Mouse (Mus musculus): ENCODE data around the gene Rbms3.

Rbms3 gene

GRCm38 (mm10) chr9:117048641-117049040, 581.1 kb downstream of the Rbms3 start:
- no peak for DNase-seq (ENCODE audit: low read depth, low spot score)

GRCm38 (mm10) chr9:117041993-117042366, 587.7 kb downstream of the Rbms3 start:
- no peak for DNase-seq (ENCODE audit: low read depth, low spot score)

- no peak for DNase-seq (ENCODE audit: low read depth, low spot score)
These were observed 588.3 kb downstream of the Rbms3 start for GRCm38 (mm10) chr9:117041291-117041992.

GRCm38 (mm10) chr9:117039941-117040453, 589.7 kb downstream of the Rbms3 start:
- no peak for DNase-seq (ENCODE audit: low read depth, low spot score)

- no peak for DNase-seq (ENCODE audit: low read depth, low spot score)
These were observed 597.0 kb downstream of the Rbms3 start for GRCm38 (mm10) chr9:117032690-117033089.

GRCm38 (mm10) chr9:117031237-117031636, 598.5 kb downstream of the Rbms3 start:
- DNase-seq (ENCODE audit: low read depth, low spot score): no peak

- DNase-seq (ENCODE audit: low read depth, low spot score): no peak
These were observed 598.9 kb downstream of the Rbms3 start for GRCm38 (mm10) chr9:117030837-117031236.

GRCm38 (mm10) chr9:117029953-117030352, 599.8 kb downstream of the Rbms3 start:
- no peak for DNase-seq (ENCODE audit: low read depth, low spot score)

GRCm38 (mm10) chr9:117028586-117028985, 601.1 kb downstream of the Rbms3 start:
- no peak for DNase-seq (ENCODE audit: low read depth, low spot score)

- DNase-seq (ENCODE audit: low read depth, low spot score): no peak
These were observed 607.6 kb downstream of the Rbms3 start for GRCm38 (mm10) chr9:117022086-117022485.

- DNase-seq (ENCODE audit: low read depth, low spot score): no peak
These were observed 608.2 kb downstream of the Rbms3 start for GRCm38 (mm10) chr9:117021506-117021905.

- no peak for DNase-seq (ENCODE audit: low read depth, low spot score)
These were observed 609.5 kb downstream of the Rbms3 start for GRCm38 (mm10) chr9:117020216-117020615.

- no peak for DNase-seq (ENCODE audit: low read depth, low spot score)
These were observed 611.0 kb downstream of the Rbms3 start for GRCm38 (mm10) chr9:117018741-117019163.

GRCm38 (mm10) chr9:117018301-117018700, 611.4 kb downstream of the Rbms3 start:
- DNase-seq (ENCODE audit: low read depth, low spot score): no peak

- no peak for DNase-seq (ENCODE audit: low read depth, low spot score)
These were observed 613.0 kb downstream of the Rbms3 start for GRCm38 (mm10) chr9:117016605-117017319.

GRCm38 (mm10) chr9:117013386-117013785, 616.3 kb downstream of the Rbms3 start:
- no peak for DNase-seq (ENCODE audit: low read depth, low spot score)

- no peak for DNase-seq (ENCODE audit: low read depth, low spot score)
These were observed 618.9 kb downstream of the Rbms3 start for GRCm38 (mm10) chr9:117010801-117011200.

GRCm38 (mm10) chr9:117008194-117008593, 621.5 kb downstream of the Rbms3 start:
- DNase-seq (ENCODE audit: low read depth, low spot score): no peak

- DNase-seq (ENCODE audit: low read depth, low spot score): no peak
These were observed 627.6 kb downstream of the Rbms3 start for GRCm38 (mm10) chr9:117002083-117002482.

GRCm38 (mm10) chr9:116999186-116999585, 630.5 kb downstream of the Rbms3 start:
- no peak for DNase-seq (ENCODE audit: low read depth, low spot score)

- DNase-seq (ENCODE audit: low read depth, low spot score): no peak
These were observed 639.4 kb downstream of the Rbms3 start for GRCm38 (mm10) chr9:116990321-116990720.

GRCm38 (mm10) chr9:116980801-116981200, 648.9 kb downstream of the Rbms3 start:
- no peak for DNase-seq (ENCODE audit: low read depth, low spot score)

GRCm38 (mm10) chr9:116977428-116977827, 652.3 kb downstream of the Rbms3 start:
- no peak for DNase-seq (ENCODE audit: low read depth, low spot score)

Measured in A20 (cell line).